Mouse (Mus musculus) myocyte (in vitro differentiated cells): Measurements from ENCODE around the gene 4930548H24Rik. TPM values are rescaled to one million over a fixed set of nuclear protein-coding genes. Genes with fewer than 3 reads are reported as not detected.
A peak's percentile ranks its signal among the peaks of the same experiment; 100 is the strongest.

Experiments
- H3K27me3 ChIP-seq: one replicate; pipeline ENCODE4 v1.6.1; 2011; ENCODE audit not compliant: control insufficient read depth, insufficient read depth, insufficient read length
- H3K36me3 ChIP-seq: one replicate; pipeline ENCODE4 v1.6.1; 2011; ENCODE audit not compliant: control insufficient read depth, insufficient read depth
- H3K4me2 ChIP-seq: one replicate; pipeline ENCODE4 v1.6.1; 2011; ENCODE audit warnings: low read depth, control low read depth
- H3K4me3 ChIP-seq: one replicate; pipeline ENCODE4 v1.5.1; 2011; ENCODE audit warnings: mild to moderate bottlenecking, control low read depth, moderate library complexity
- H3K79me2 ChIP-seq: one replicate; pipeline ENCODE4 v1.6.1; 2011; ENCODE audit not compliant: control insufficient read depth, insufficient read depth
- H3ac ChIP-seq: one replicate; pipeline ENCODE4 v1.6.1; 2011; ENCODE audit not compliant: control insufficient read depth, insufficient read length
- CEBPB ChIP-seq: IDR thresholded peaks from 2 replicates; pipeline ENCODE4 v1.6.1; 2011; ENCODE audit warnings: mild to moderate bottlenecking, moderate library complexity; ENCODE audit not compliant: poor library complexity, insufficient read depth, severe bottlenecking
- E2F4 ChIP-seq: IDR thresholded peaks from one replicate; pipeline ENCODE4 v1.6.1; 2011; ENCODE audit warnings: mild to moderate bottlenecking, control low read depth, moderate library complexity; ENCODE audit not compliant: insufficient read depth
- MAX ChIP-seq: IDR thresholded peaks from one replicate; pipeline ENCODE4 v1.6.1; 2011; ENCODE audit warnings: low read depth, mild to moderate bottlenecking, control low read depth
- MYOD1 ChIP-seq, 3 experiments: IDR thresholded peaks; one replicate each; pipeline ENCODE4 v1.6.1; 2011; ENCODE audit warnings: control low read depth in 2 of 3, low read depth in 2 of 3, mild to moderate bottlenecking in 2 of 3, moderate library complexity in 1 of 3; ENCODE audit not compliant: insufficient read length in 2 of 3, control insufficient read depth in 1 of 3
- MYOG ChIP-seq, 3 experiments: IDR thresholded peaks; one replicate each; pipeline ENCODE4 v1.6.1; 2011; ENCODE audit warnings: control low read depth in 2 of 3, low read depth in 2 of 3, mild to moderate bottlenecking in 2 of 3; ENCODE audit not compliant: insufficient read length in 2 of 3, control insufficient read depth in 1 of 3, insufficient read depth in 1 of 3
- POLR2A ChIP-seq: IDR thresholded peaks from one replicate; pipeline ENCODE4 v1.6.1; 2011; ENCODE audit warnings: low read depth, mild to moderate bottlenecking, control low read depth, moderate library complexity; ENCODE audit not compliant: insufficient read length
- POLR2AphosphoS2 ChIP-seq: IDR thresholded peaks from one replicate; pipeline ENCODE4 v1.6.1; 2011; ENCODE audit warnings: low read depth, control low read depth; ENCODE audit not compliant: insufficient read length
- REST ChIP-seq: IDR thresholded peaks from one replicate; pipeline ENCODE4 v1.6.1; 2011; ENCODE audit warnings: mild to moderate bottlenecking, control low read depth, moderate library complexity; ENCODE audit not compliant: insufficient read depth, insufficient read length
- SRF ChIP-seq: IDR thresholded peaks from one replicate; pipeline ENCODE4 v1.6.1; 2011; ENCODE audit warnings: low read depth; ENCODE audit not compliant: control insufficient read depth, insufficient read length
- TCF12 ChIP-seq: IDR thresholded peaks from one replicate; pipeline ENCODE4 v1.6.1; 2011; ENCODE audit warnings: mild to moderate bottlenecking, control low read depth; ENCODE audit not compliant: poor library complexity, insufficient read depth, severe bottlenecking
- TCF3 ChIP-seq: IDR thresholded peaks from one replicate; pipeline ENCODE4 v1.6.1; 2011; ENCODE audit warnings: low read depth, control low read depth; ENCODE audit not compliant: insufficient read length
- USF1 ChIP-seq: IDR thresholded peaks from one replicate; pipeline ENCODE4 v1.6.1; 2011; ENCODE audit warnings: low read depth, mild to moderate bottlenecking, control low read depth, moderate library complexity
- polyA plus RNA-seq: library from polyadenylated mRNA; unstranded; fragments of >200 nt; fragmentation: generic; extraction: Trizol; gene quantifications from one replicate; pipeline ENCODE4 v1.2.1, GENCODE M21; 2012; ENCODE audit warnings: missing spikeins

Gene 4930548H24Rik
- polyA plus RNA-seq, 1 experiment = not detected

- Histone ChIP-seq H3ac (no peak overlapping the region), H3K79me2 (peaks cover 40% of the 10 kb centered on the region), H3K4me3 (peak overlapping the region; percentile 57), H3K4me2 (peak overlapping the region; percentile 90), H3K27me3 (no peaks in the 10 kb centered on the region), H3K36me3 (no peaks in the 10 kb centered on the region)
- no peak for TF ChIP-seq MYOG (IDR thresholded peaks at IDR 0.05; ENCODE audit: control insufficient read depth in 1 of 3, insufficient read depth in 1 of 3, insufficient read length in 2 of 3, low read depth in 2 of 3)
- TF ChIP-seq REST = no peak
- no peak for TF ChIP-seq CEBPB
- no peak for TF ChIP-seq SRF
- TF ChIP-seq POLR2AphosphoS2 = no peak
- TF ChIP-seq POLR2A = no peak
- no peak for TF ChIP-seq MAX
- TF ChIP-seq MYOD1 (IDR thresholded peaks at IDR 0.05; ENCODE audit: control insufficient read depth in 1 of 3, insufficient read length in 2 of 3, low read depth in 2 of 3) = no peak
- TF ChIP-seq USF1 = no peak
- TF ChIP-seq TCF3 = no peak
- TF ChIP-seq E2F4 = no peak
- TF ChIP-seq TCF12 = no peak
Observed at GRCm38 (mm10) chr5:31452886-31453410, 32.6 kb upstream of the 4930548H24Rik start.

- Histone ChIP-seq H3K36me3 (peaks cover 39% of the 10 kb centered on the region), H3K4me2 (no peak overlapping the region), H3K79me2 (no peaks in the 10 kb centered on the region), H3K27me3 (no peaks in the 10 kb centered on the region), H3K4me3 (no peak overlapping the region), H3ac (no peak overlapping the region)
- no peak for TF ChIP-seq MYOG (IDR thresholded peaks at IDR 0.05; ENCODE audit: control insufficient read depth in 1 of 3, insufficient read depth in 1 of 3, insufficient read length in 2 of 3, low read depth in 2 of 3)
- TF ChIP-seq E2F4 = no peak
- no peak for TF ChIP-seq REST
- no peak for TF ChIP-seq TCF12
- no peak for TF ChIP-seq MAX
- TF ChIP-seq POLR2AphosphoS2 = no peak
- no peak for TF ChIP-seq TCF3
- TF ChIP-seq USF1 = no peak
- no peak for TF ChIP-seq CEBPB
- no peak for TF ChIP-seq SRF
- no peak for TF ChIP-seq MYOD1 (IDR thresholded peaks at IDR 0.05; ENCODE audit: control insufficient read depth in 1 of 3, insufficient read length in 2 of 3, low read depth in 2 of 3)
- no peak for TF ChIP-seq POLR2A
Observed at GRCm38 (mm10) chr5:31467798-31468197, 17.7 kb upstream of the 4930548H24Rik start.

- H3K27me3 ChIP-seq = no peaks in the 10 kb centered on the region
- no peak overlapping the region for H3K4me2 ChIP-seq
- H3K79me2 ChIP-seq = no peaks in the 10 kb centered on the region
- no peak overlapping the region for H3ac ChIP-seq
- no peak overlapping the region for H3K4me3 ChIP-seq
- TF ChIP-seq REST (no peak), MAX (no peak), TCF12 (no peak), USF1 (no peak), MYOD1 (IDR thresholded peaks at IDR 0.05; ENCODE audit: control insufficient read depth in 1 of 3, insufficient read length in 2 of 3, low read depth in 2 of 3) (no peak), TCF3 (no peak), POLR2A (no peak), CEBPB (no peak), SRF (no peak), E2F4 (no peak), POLR2AphosphoS2 (no peak)
- peaks cover 55% of the 10 kb centered on the region for H3K36me3 ChIP-seq
Observed at GRCm38 (mm10) chr5:31469711-31470110, 15.8 kb upstream of the 4930548H24Rik start.

GRCm38 (mm10) chr5:31470334-31470733, 15.2 kb upstream of the 4930548H24Rik start:
- Histone ChIP-seq H3K79me2 (no peaks in the 10 kb centered on the region), H3ac (no peak overlapping the region), H3K36me3 (peaks cover 59% of the 10 kb centered on the region), H3K4me2 (no peak overlapping the region), H3K27me3 (no peaks in the 10 kb centered on the region), H3K4me3 (no peak overlapping the region)
- TF ChIP-seq CEBPB (no peak), USF1 (no peak), POLR2A (no peak), POLR2AphosphoS2 (no peak), E2F4 (no peak), TCF12 (no peak), REST (no peak), MYOG (IDR thresholded peaks at IDR 0.05; ENCODE audit: control insufficient read depth in 1 of 3, insufficient read depth in 1 of 3, insufficient read length in 2 of 3, low read depth in 2 of 3) (no peak), MYOD1 (IDR thresholded peaks at IDR 0.05; ENCODE audit: control insufficient read depth in 1 of 3, insufficient read length in 2 of 3, low read depth in 2 of 3) (no peak), SRF (no peak), TCF3 (no peak), MAX (no peak)
